ENCODE assay signal across 8 mouse cellular contexts in genomic region chr3:41741601-41742277, GRCm38 (mm10). TPM values are rescaled to one million over a fixed set of nuclear protein-coding genes. Genes with fewer than 3 reads are reported as not detected.
A peak's percentile ranks its signal among the peaks of the same experiment; 100 is the strongest.
DNase-seq lines count a peak whose midpoint lies in the region; ATAC-seq and TF ChIP-seq lines count a peak whose summit lies in the region.

No protein-coding gene starts in this region.

- TF ChIP-seq RAD21 in MEL (IDR thresholded peaks at IDR 0.05; ENCODE audit: low read depth, low read length) = no peak

- TF ChIP-seq CTCF in MEL (IDR thresholded peaks at IDR 0.05 in 2 of 3, conservative IDR thresholded peaks at IDR 0.05 in 1 of 3; ENCODE audit: control insufficient read depth in 1 of 3, insufficient read depth in 1 of 3, low read depth in 2 of 3, low read length in 3 of 3, poor library complexity in 1 of 3, severe bottlenecking in 1 of 3) = no peak

- peak; percentile 2 to 24 for DNase-seq in layer of hippocampus, adult 18-20 months (ENCODE audit: low spot score in 2 of 2)
- no peak for DNase-seq in layer of hippocampus, adult 9-11 months
- DNase-seq in MEL (ENCODE audit: low read depth, low spot score) = peak; percentile 65
- peak; percentile 46 for DNase-seq in embryonic facial prominence, embryonic 10.5 days (ENCODE audit: low spot score)
- DNase-seq in hindbrain, embryonic 11.5 days (ENCODE audit: low spot score) = no peak
- peak; percentile 6 to 10 for DNase-seq in layer of hippocampus, postnatal 25 days (ENCODE audit: extremely low spot score in 1 of 2, low spot score in 1 of 2)

- H3K4me2 ChIP-seq in hindbrain, embryonic 11.5 days (replicated peaks; ENCODE audit: low read depth, low read length) = peak overlapping the region; percentile 59
- H3K4me2 ChIP-seq in midbrain, embryonic 12.5 days (replicated peaks) = peak overlapping the region; percentile 74

- TF ChIP-seq EP300 in MEL (IDR thresholded peaks at IDR 0.05; ENCODE audit: low read depth in 1 of 2, low read length in 2 of 2) = no peak

- H3K27me3 ChIP-seq in MEL (ENCODE audit: control insufficient read depth in 1 of 2, insufficient read depth in 2 of 2, low read length in 2 of 2) = no peaks in the 10 kb centered on the region
- no peaks in the 10 kb centered on the region for H3K27me3 ChIP-seq in embryonic facial prominence, embryonic 10.5 days (replicated peaks; ENCODE audit: low read depth, poor library complexity, severe bottlenecking)
- H3K27me3 ChIP-seq in hindbrain, embryonic 11.5 days (ENCODE audit: control insufficient read depth, insufficient read depth, low read length) = no peaks in the 10 kb centered on the region
- no peaks in the 10 kb centered on the region for H3K27me3 ChIP-seq in midbrain, embryonic 12.5 days

- peaks cover 0 to 16% of the 10 kb centered on the region in 2 experiments; a peak in 2 of 4 replicates for H3K36me3 ChIP-seq in MEL (ENCODE audit: control insufficient read depth in 1 of 2, insufficient read depth in 2 of 2, low read length in 2 of 2)
- 0 out of 2 replicates have a peak, but pooled peaks cover 5% of the 10 kb centered on the region for H3K36me3 ChIP-seq in embryonic facial prominence, embryonic 10.5 days (replicated peaks)
- no peaks in the 10 kb centered on the region for H3K36me3 ChIP-seq in hindbrain, embryonic 11.5 days (ENCODE audit: control insufficient read depth, insufficient read depth, low read length)
- no peaks in the 10 kb centered on the region for H3K36me3 ChIP-seq in midbrain, embryonic 12.5 days

- WGBS in embryonic facial prominence, embryonic 10.5 days = under 1% methylated on average over 39 of the region's 39 CpGs
- 1% methylated on average over 39 of the region's 39 CpGs for WGBS in hindbrain, embryonic 11.5 days
- WGBS in midbrain, embryonic 12.5 days = under 1% methylated on average over 39 of the region's 39 CpGs

- TF ChIP-seq POLR2A in MEL (IDR thresholded peaks at IDR 0.05; ENCODE audit: control insufficient read depth in 1 of 2, insufficient read depth in 1 of 2, low read depth in 1 of 2, low read length in 2 of 2, poor library complexity in 1 of 2) = no peak

- peak overlapping the region; percentile 89 for H3K9ac ChIP-seq in MEL (ENCODE audit: control insufficient read depth, low read depth, low read length, poor library complexity, severe bottlenecking)
- peak overlapping the region; percentile 74 for H3K9ac ChIP-seq in hindbrain, embryonic 11.5 days (ENCODE audit: low read depth, low read length)
- H3K9ac ChIP-seq in midbrain, embryonic 12.5 days (replicated peaks) = peak overlapping the region; percentile 86

- peak overlapping the region; percentile 83 to 90 for H3K4me3 ChIP-seq in MEL (ENCODE audit: control insufficient read depth in 1 of 2, insufficient read depth in 1 of 2, low read depth in 2 of 2, low read length in 2 of 2)
- H3K4me3 ChIP-seq in embryonic facial prominence, embryonic 10.5 days = peak overlapping the region; percentile 80
- peak overlapping the region; percentile 73 for H3K4me3 ChIP-seq in hindbrain, embryonic 11.5 days (ENCODE audit: low read depth, low read length)
- peak overlapping the region; percentile 70 for H3K4me3 ChIP-seq in midbrain, embryonic 12.5 days

- H3K79me2 ChIP-seq in MEL (ENCODE audit: control insufficient read depth, insufficient read depth, low read length, poor library complexity) = peaks cover 3% of the 10 kb centered on the region

- peak overlapping the region; percentile 32 for H3K27ac ChIP-seq in MEL (ENCODE audit: control insufficient read depth, low read depth, low read length)
- H3K27ac ChIP-seq in embryonic facial prominence, embryonic 10.5 days (replicated peaks) = peak overlapping the region; percentile 95
- peak overlapping the region; percentile 95 for H3K27ac ChIP-seq in hindbrain, embryonic 11.5 days (ENCODE audit: low read depth, low read length)
- H3K27ac ChIP-seq in midbrain, embryonic 12.5 days (replicated peaks) = peak overlapping the region; percentile 97

- H3K9me3 ChIP-seq in MEL (replicated peaks; ENCODE audit: insufficient read depth, low read length) = no peaks in the 10 kb centered on the region
- H3K9me3 ChIP-seq in embryonic facial prominence, embryonic 10.5 days = no peaks in the 10 kb centered on the region
- no peaks in the 10 kb centered on the region for H3K9me3 ChIP-seq in hindbrain, embryonic 11.5 days (ENCODE audit: control insufficient read depth, low read length)
- no peaks in the 10 kb centered on the region for H3K9me3 ChIP-seq in midbrain, embryonic 12.5 days

- ATAC-seq in hindbrain, embryonic 11.5 days (ENCODE audit: low FRiP score) = no peak
- ATAC-seq in midbrain, embryonic 12.5 days (ENCODE audit: low FRiP score, low read depth) = peak; percentile 84; the same call in 1 of the 2 replicates
- no peak for ATAC-seq in monocyte, adult 5-6 weeks (replicated peaks; ENCODE audit: insufficient number of reproducible peaks, low FRiP score, low TSS enrichment, poor library complexity, severe bottlenecking)

- no peaks in the 10 kb centered on the region for H3K4me1 ChIP-seq in MEL (ENCODE audit: control insufficient read depth in 1 of 2, insufficient read depth in 2 of 2, low read length in 2 of 2)
- peaks cover 13% of the 10 kb centered on the region for H3K4me1 ChIP-seq in embryonic facial prominence, embryonic 10.5 days
- H3K4me1 ChIP-seq in hindbrain, embryonic 11.5 days (replicated peaks; ENCODE audit: control insufficient read depth, insufficient read depth, low read length) = 0 out of 2 replicates have a peak, but pooled peaks cover 2% of the 10 kb centered on the region
- peaks cover 18% of the 10 kb centered on the region for H3K4me1 ChIP-seq in midbrain, embryonic 12.5 days

TF ChIP-seq in MEL, 35 proteins besides CTCF, POLR2A, EP300 and RAD21:
- TF ChIP-seq MYC (IDR thresholded peaks at IDR 0.05; ENCODE audit: low read depth, low read length) = no peak
- TF ChIP-seq CHD1 (IDR thresholded peaks at IDR 0.05; ENCODE audit: low read depth, low read length) = 0 out of 2 replicates have a peak, but pooled peaks have one; percentile 77
- TF ChIP-seq HCFC1 (IDR thresholded peaks at IDR 0.05; ENCODE audit: low read depth, low read length) = no peak
- TF ChIP-seq USF1 (IDR thresholded peaks at IDR 0.05; ENCODE audit: low read depth, low read length) = no peak
- TF ChIP-seq MYB (IDR thresholded peaks at IDR 0.05; ENCODE audit: low read depth, low read length) = no peak
- TF ChIP-seq RCOR1 (IDR thresholded peaks at IDR 0.05; ENCODE audit: low read depth, low read length) = no peak
- no peak for TF ChIP-seq BHLHE40 (IDR thresholded peaks at IDR 0.05; ENCODE audit: borderline replicate concordance, low read depth, low read length)

RNA-seq across cellular contexts. Expression of gene Sclt1, which starts 0.6 kb away (rescaled TPM):
- total RNA-seq in layer of hippocampus, adult 18-20 months (2021) = 10 to 100 TPM; 12.9 to 15.0 TPM
- 7.7 and 8.7 TPM in 2 replicates for total RNA-seq in MEL (2012; rRNA removed)
- polyA plus RNA-seq in MEL (2012; ENCODE audit: insufficient read depth in 1 of 2, insufficient read length in 2 of 2, low read depth in 1 of 2, low replicate concordance in 2 of 2, missing spikeins in 1 of 2) = 1 to 10 TPM in 1 of 2 experiments, not detected in 1; 6.4 TPM
- 22.9 and 23.2 TPM in 2 replicates for polyA plus RNA-seq in embryonic facial prominence, embryonic 10.5 days (2016; fragmentation: Nextera tagmentation; extraction: Ambion mirVana)
- polyA plus RNA-seq in hindbrain, embryonic 11.5 days (2014; fragmentation: Nextera tagmentation; extraction: Ambion mirVana) = 24.4 and 31.0 TPM in 2 replicates
- total RNA-seq in layer of hippocampus, postnatal 25 days (2021) = 10 to 100 TPM; 11.8 to 18.6 TPM
- 27.2 and 30.5 TPM in 2 replicates for polyA plus RNA-seq in midbrain, embryonic 12.5 days (2016; fragmentation: Nextera tagmentation; extraction: Ambion mirVana)
- total RNA-seq in monocyte, adult 5-6 weeks (2017) = 9.6 to 21.5 TPM (median 11.5 TPM) in 3 replicates

RNA-seq across cellular contexts. Expression of gene D3Ertd751e, which starts 0.7 kb away (rescaled TPM):
- 10 to 100 TPM in 1 of 2 experiments, 1 to 10 TPM in 1; 10.0 to 12.5 TPM for total RNA-seq in layer of hippocampus, adult 18-20 months (2021)
- 3.3 and 5.1 TPM in 2 replicates for total RNA-seq in MEL (2012; rRNA removed)
- polyA plus RNA-seq in MEL (2012; ENCODE audit: insufficient read depth in 1 of 2, insufficient read length in 2 of 2, low read depth in 1 of 2, low replicate concordance in 2 of 2, missing spikeins in 1 of 2) = 1 to 10 TPM in 1 of 2 experiments, not detected in 1; 8.6 TPM
- polyA plus RNA-seq in embryonic facial prominence, embryonic 10.5 days (2016; fragmentation: Nextera tagmentation; extraction: Ambion mirVana) = 16.7 and 18.0 TPM in 2 replicates
- 18.4 and 18.8 TPM in 2 replicates for polyA plus RNA-seq in hindbrain, embryonic 11.5 days (2014; fragmentation: Nextera tagmentation; extraction: Ambion mirVana)
- 1 to 10 TPM; 8.1 to 8.7 TPM for total RNA-seq in layer of hippocampus, postnatal 25 days (2021)
- polyA plus RNA-seq in midbrain, embryonic 12.5 days (2016; fragmentation: Nextera tagmentation; extraction: Ambion mirVana) = 19.5 and 22.7 TPM in 2 replicates
- 19.7 to 26.7 TPM (median 22.6 TPM) in 3 replicates for total RNA-seq in monocyte, adult 5-6 weeks (2017)

Comparison
In these comparisons a context has a peak if more than half of its experiments do, and no peak if none do; other contexts are left out.
1. DNase-seq: peak in layer of hippocampus, adult 18-20 months (2 of 2), MEL (single experiment), embryonic facial prominence, embryonic 10.5 days (single experiment) and layer of hippocampus, postnatal 25 days (2 of 2); none in layer of hippocampus, adult 9-11 months (single experiment) and hindbrain, embryonic 11.5 days (single experiment).
2. H3K27ac ChIP-seq: peak in every context shown above with its lines; median percentile 97 in midbrain, embryonic 12.5 days; 95 in embryonic facial prominence, embryonic 10.5 days; 95 in hindbrain, embryonic 11.5 days; 32 in MEL.
3. Peak in every context shown above with its lines, with median percentiles within 50 percentile points of each other: H3K4me3 ChIP-seq and H3K9ac ChIP-seq.